Mouse (Mus musculus): Measurements from ENCODE around the gene Gm10643. TPM values are rescaled to one million over a fixed set of nuclear protein-coding genes. Genes with fewer than 3 reads are reported as not detected.

Gm10643 gene
- total RNA-seq, 1 experiment: 1.7 TPM

GRCm38 (mm10) chr8:84096061-84096460 is 31.1 kb upstream of the Gm10643 start:
- Histone ChIP-seq H3K4me3 (ENCODE audit: insufficient read depth in 1 of 2, low read depth in 1 of 2, low read length in 2 of 2, poor library complexity in 1 of 2, severe bottlenecking in 1 of 2) (no peak overlapping the region), H3K27ac (ENCODE audit: insufficient read depth, low read depth, low read length, poor library complexity, severe bottlenecking) (no peak overlapping the region), H3K36me3 (ENCODE audit: control insufficient read depth, insufficient read depth, low read length, poor library complexity, severe bottlenecking) (peaks cover 51% of the 10 kb centered on the region), H3K4me1 (ENCODE audit: control insufficient read depth in 2 of 2, insufficient read depth in 2 of 2, low read length in 2 of 2, poor library complexity in 1 of 2) (peaks cover 0 to 5% of the 10 kb centered on the region in 2 experiments; a peak in 1 of 4 replicates), H3K9me3 (ENCODE audit: control insufficient read depth, insufficient read depth, low read depth, low read length) (no peaks in the 10 kb centered on the region), H3K9ac (ENCODE audit: insufficient read depth, low read depth, low read length, poor library complexity, severe bottlenecking) (no peak overlapping the region)
- TF ChIP-seq ZC3H11A (IDR thresholded peaks at IDR 0.05; ENCODE audit: borderline replicate concordance, low read depth, low read length) (no peak), MAFK (IDR thresholded peaks at IDR 0.05; ENCODE audit: insufficient read depth, low read depth, low read length) (no peak), HCFC1 (IDR thresholded peaks at IDR 0.05; ENCODE audit: borderline replicate concordance, insufficient read depth, low read length) (no peak), ZNF384 (IDR thresholded peaks at IDR 0.05; ENCODE audit: low read depth, low read length) (no peak), CHD2 (IDR thresholded peaks at IDR 0.05; ENCODE audit: low read depth, low read length) (no peak)
- in situ Hi-C loops (cut with MboI; ENCODE audit: low sequenced_read_pairs in 2 of 2, unreplicated experiment in 2 of 2): no loop called here
- DNase-seq (ENCODE audit: low read depth, low spot score): no peak

GRCm38 (mm10) chr8:84090585-84090984 is 25.6 kb upstream of the Gm10643 start:
- Histone ChIP-seq H3K4me3 (ENCODE audit: insufficient read depth in 1 of 2, low read depth in 1 of 2, low read length in 2 of 2, poor library complexity in 1 of 2, severe bottlenecking in 1 of 2) (no peak overlapping the region), H3K27ac (ENCODE audit: insufficient read depth, low read depth, low read length, poor library complexity, severe bottlenecking) (no peak overlapping the region), H3K36me3 (ENCODE audit: control insufficient read depth, insufficient read depth, low read length, poor library complexity, severe bottlenecking) (peaks cover 31% of the 10 kb centered on the region; the same call in 1 of the 2 replicates), H3K4me1 (ENCODE audit: control insufficient read depth in 2 of 2, insufficient read depth in 2 of 2, low read length in 2 of 2, poor library complexity in 1 of 2) (no peaks in the 10 kb centered on the region; a peak in 1 of 4 replicates), H3K9me3 (ENCODE audit: control insufficient read depth, insufficient read depth, low read depth, low read length) (no peaks in the 10 kb centered on the region), H3K9ac (ENCODE audit: insufficient read depth, low read depth, low read length, poor library complexity, severe bottlenecking) (no peak overlapping the region)
- TF ChIP-seq ZNF384 (IDR thresholded peaks at IDR 0.05; ENCODE audit: low read depth, low read length) (no peak), ZC3H11A (IDR thresholded peaks at IDR 0.05; ENCODE audit: borderline replicate concordance, low read depth, low read length) (no peak), HCFC1 (IDR thresholded peaks at IDR 0.05; ENCODE audit: borderline replicate concordance, insufficient read depth, low read length) (no peak), CHD2 (IDR thresholded peaks at IDR 0.05; ENCODE audit: low read depth, low read length) (no peak), MAFK (IDR thresholded peaks at IDR 0.05; ENCODE audit: insufficient read depth, low read depth, low read length) (no peak)
- in situ Hi-C loops (cut with MboI; ENCODE audit: low sequenced_read_pairs in 2 of 2, unreplicated experiment in 2 of 2): no loop called here
- no peak for DNase-seq (ENCODE audit: low read depth, low spot score)

- Histone ChIP-seq H3K4me1 (ENCODE audit: control insufficient read depth in 2 of 2, insufficient read depth in 2 of 2, low read length in 2 of 2, poor library complexity in 1 of 2) (peaks cover 0 to 8% of the 10 kb centered on the region in 2 experiments; a peak in 2 of 4 replicates), H3K9me3 (ENCODE audit: control insufficient read depth, insufficient read depth, low read depth, low read length) (no peaks in the 10 kb centered on the region), H3K36me3 (ENCODE audit: control insufficient read depth, insufficient read depth, low read length, poor library complexity, severe bottlenecking) (peaks cover 31% of the 10 kb centered on the region; the same call in 1 of the 2 replicates), H3K4me3 (ENCODE audit: insufficient read depth in 1 of 2, low read depth in 1 of 2, low read length in 2 of 2, poor library complexity in 1 of 2, severe bottlenecking in 1 of 2) (no peak overlapping the region), H3K27ac (ENCODE audit: insufficient read depth, low read depth, low read length, poor library complexity, severe bottlenecking) (no peak overlapping the region), H3K9ac (ENCODE audit: insufficient read depth, low read depth, low read length, poor library complexity, severe bottlenecking) (no peak overlapping the region)
- in situ Hi-C loops (cut with MboI; ENCODE audit: low sequenced_read_pairs in 2 of 2, unreplicated experiment in 2 of 2): no loop called here
- TF ChIP-seq ZC3H11A (IDR thresholded peaks at IDR 0.05; ENCODE audit: borderline replicate concordance, low read depth, low read length): no peak
- no peak for TF ChIP-seq HCFC1 (IDR thresholded peaks at IDR 0.05; ENCODE audit: borderline replicate concordance, insufficient read depth, low read length)
- no peak for TF ChIP-seq ZNF384 (IDR thresholded peaks at IDR 0.05; ENCODE audit: low read depth, low read length)
- TF ChIP-seq MAFK (IDR thresholded peaks at IDR 0.05; ENCODE audit: insufficient read depth, low read depth, low read length): no peak
- TF ChIP-seq CHD2 (IDR thresholded peaks at IDR 0.05; ENCODE audit: low read depth, low read length): no peak
- no peak for DNase-seq (ENCODE audit: low read depth, low spot score)
Measured at GRCm38 (mm10) chr8:84089277-84089676, 24.3 kb upstream of the Gm10643 start.

DNA sequence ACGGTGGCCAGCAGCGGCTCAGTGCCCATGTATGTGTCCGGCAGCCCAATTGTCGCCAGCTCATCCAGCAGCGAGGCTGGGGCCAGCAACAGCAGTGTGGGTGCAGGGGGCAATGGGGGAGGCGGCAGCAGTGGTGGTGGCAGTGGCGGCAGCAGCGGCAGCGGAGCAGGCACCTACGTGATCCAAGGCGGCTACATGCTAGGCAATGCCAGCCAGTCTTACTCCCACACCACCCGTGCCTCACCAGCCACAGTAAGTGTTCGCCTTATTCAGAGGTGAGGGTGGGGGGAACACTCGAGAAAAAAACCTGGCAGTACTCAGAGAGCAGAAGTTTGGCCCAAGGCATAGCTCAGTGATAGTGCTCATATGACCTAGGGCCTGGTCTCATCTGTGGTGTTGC is 22.9 kb upstream of the Gm10643 start:
- no peak overlapping the region for H3K27ac ChIP-seq (ENCODE audit: insufficient read depth, low read depth, low read length, poor library complexity, severe bottlenecking)
- in situ Hi-C loops (cut with MboI; ENCODE audit: low sequenced_read_pairs in 2 of 2, unreplicated experiment in 2 of 2): no loop called here
- H3K36me3 ChIP-seq (ENCODE audit: control insufficient read depth, insufficient read depth, low read length, poor library complexity, severe bottlenecking): peaks cover 25% of the 10 kb centered on the region; the same call in 1 of the 2 replicates

More for the DNA sequence above, 22.9 kb upstream of the Gm10643 start:
- no peak for DNase-seq (ENCODE audit: low read depth, low spot score)
- TF ChIP-seq MAFK (IDR thresholded peaks at IDR 0.05; ENCODE audit: insufficient read depth, low read depth, low read length) (no peak), ZNF384 (IDR thresholded peaks at IDR 0.05; ENCODE audit: low read depth, low read length) (no peak), HCFC1 (IDR thresholded peaks at IDR 0.05; ENCODE audit: borderline replicate concordance, insufficient read depth, low read length) (no peak), ZC3H11A (IDR thresholded peaks at IDR 0.05; ENCODE audit: borderline replicate concordance, low read depth, low read length) (no peak), CHD2 (IDR thresholded peaks at IDR 0.05; ENCODE audit: low read depth, low read length) (no peak)
- peaks cover 0 to 12% of the 10 kb centered on the region in 2 experiments; a peak in 2 of 4 replicates for H3K4me1 ChIP-seq (ENCODE audit: control insufficient read depth in 2 of 2, insufficient read depth in 2 of 2, low read length in 2 of 2, poor library complexity in 1 of 2)
- no peak overlapping the region for H3K4me3 ChIP-seq (ENCODE audit: insufficient read depth in 1 of 2, low read depth in 1 of 2, low read length in 2 of 2, poor library complexity in 1 of 2, severe bottlenecking in 1 of 2)
- no peak overlapping the region for H3K9ac ChIP-seq (ENCODE audit: insufficient read depth, low read depth, low read length, poor library complexity, severe bottlenecking)
- H3K9me3 ChIP-seq (ENCODE audit: control insufficient read depth, insufficient read depth, low read depth, low read length): no peaks in the 10 kb centered on the region

Measured in ES-E14 (cell line).